Mouse (Mus musculus): Measurements from ENCODE around the gene C2cd5. TPM values are rescaled to one million over a fixed set of nuclear protein-coding genes. Genes with fewer than 3 reads are reported as not detected.
"Not testable (repeated sequence)": the region's sequence is repeated elsewhere in the genome, so short reads cannot be mapped to it uniquely, and the experiment has no call there.

C2cd5 gene
- total RNA-seq, 2 experiments from 2014 or later, result 79.8 to 102 TPM

GRCm38 (mm10) chr6:142990516-142990915, 109.4 kb downstream of the C2cd5 start:
- intact Hi-C loops (cut with DNase I), result no loop called here
- no peak for DNase-seq (ENCODE audit: low spot score in 2 of 2)

GRCm38 (mm10) chr6:142989495-142989894, 110.4 kb downstream of the C2cd5 start:
- intact Hi-C loops (cut with DNase I), result no loop called here
- DNase-seq (ENCODE audit: low spot score in 2 of 2), result no peak

- intact Hi-C loops (cut with DNase I), result no loop called here
- DNase-seq (ENCODE audit: low spot score in 2 of 2), result peak; percentile 51 to 67
These were observed 111.2 kb downstream of the C2cd5 start for GRCm38 (mm10) chr6:142988753-142989152.

GRCm38 (mm10) chr6:142988231-142988630, 111.7 kb downstream of the C2cd5 start:
- no peak for DNase-seq (ENCODE audit: low spot score in 2 of 2)
- intact Hi-C loops (cut with DNase I), result no loop called here

GRCm38 (mm10) chr6:142987616-142988015, 112.3 kb downstream of the C2cd5 start:
- intact Hi-C loops (cut with DNase I), result no loop called here
- DNase-seq (ENCODE audit: low spot score in 2 of 2), result no peak

GRCm38 (mm10) chr6:142986706-142987105, 113.2 kb downstream of the C2cd5 start:
- DNase-seq (ENCODE audit: low spot score in 2 of 2); intact Hi-C loops (cut with DNase I): not testable (repeated sequence)

GRCm38 (mm10) chr6:142985561-142986238, 114.2 kb downstream of the C2cd5 start:
- intact Hi-C loops (cut with DNase I), result not testable (repeated sequence)

GRCm38 (mm10) chr6:142979665-142980660, 120.0 kb downstream of the C2cd5 start:
- intact Hi-C loops (cut with DNase I), result no loop called here
- no peak for DNase-seq (ENCODE audit: low spot score in 2 of 2)

More at GRCm38 (mm10) chr6:142985561-142986238, 114.2 kb downstream of the C2cd5 start:
- not testable (repeated sequence) for DNase-seq (ENCODE audit: low spot score in 2 of 2)

GRCm38 (mm10) chr6:142977221-142977620, 122.7 kb downstream of the C2cd5 start:
- intact Hi-C loops (cut with DNase I), result no loop called here
- no peak for DNase-seq (ENCODE audit: low spot score in 2 of 2)

- intact Hi-C loops (cut with DNase I), result no loop called here
- no peak for DNase-seq (ENCODE audit: low spot score in 2 of 2)
These were observed 126.7 kb downstream of the C2cd5 start for GRCm38 (mm10) chr6:142973289-142973688.

- DNase-seq (ENCODE audit: low spot score in 2 of 2), result no peak
- intact Hi-C loops (cut with DNase I), result no loop called here
These were observed 127.7 kb downstream of the C2cd5 start for GRCm38 (mm10) chr6:142972205-142972604.

GRCm38 (mm10) chr6:142967407-142967806, 132.5 kb downstream of the C2cd5 start:
- intact Hi-C loops (cut with DNase I), result loop anchor here (10.0 kb wide), 1 partner anchor 443 kb away; no protein-coding TSS in a partner anchor
- DNase-seq (ENCODE audit: low spot score in 2 of 2), result no peak

GRCm38 (mm10) chr6:142964531-142965385, 135.2 kb downstream of the C2cd5 start:
- intact Hi-C loops (cut with DNase I), result loop anchor here (1.0 to 10.0 kb wide), 6 partner anchors 36 to 440 kb away; partner anchors contain the start of gene Cmas

GRCm38 (mm10) chr6:142964076-142964530, 135.8 kb downstream of the C2cd5 start, which contains the start of gene St8sia1:
St8sia1 (minus strand) TSS chr6:142964452.
- peak; percentile 68 to 74 for DNase-seq (ENCODE audit: low spot score in 2 of 2)
- intact Hi-C loops (cut with DNase I), result loop anchor here (1.0 to 10.0 kb wide), 5 partner anchors 35 to 439 kb away; partner anchors contain the start of gene Cmas

More at GRCm38 (mm10) chr6:142964531-142965385, 135.2 kb downstream of the C2cd5 start:
- peak; percentile 86 to 94 for DNase-seq (ENCODE audit: low spot score in 2 of 2)

GRCm38 (mm10) chr6:142963480-142964075, 136.4 kb downstream of the C2cd5 start:
- intact Hi-C loops (cut with DNase I), result loop anchor here (1.0 to 10.0 kb wide), 6 partner anchors 14 to 439 kb away; partner anchors contain the start of gene Cmas
- peak in 1 of 2 experiments; percentile 26 for DNase-seq (ENCODE audit: low spot score in 2 of 2)

GRCm38 (mm10) chr6:142962881-142963280, 137.1 kb downstream of the C2cd5 start:
- no peak for DNase-seq (ENCODE audit: low spot score in 2 of 2)
- intact Hi-C loops (cut with DNase I), result loop anchor here (1.0 to 10.0 kb wide), 4 partner anchors 14 to 438 kb away; no protein-coding TSS in a partner anchor

- no peak for DNase-seq (ENCODE audit: low spot score in 2 of 2)
- intact Hi-C loops (cut with DNase I), result loop anchor here (5.0 to 10.0 kb wide), 3 partner anchors 85 to 438 kb away; no protein-coding TSS in a partner anchor
These were observed 137.5 kb downstream of the C2cd5 start for GRCm38 (mm10) chr6:142962476-142962875.
